Mouse (Mus musculus) Muller cell, postnatal 12 days (primary cell): ENCODE data around the gene Zbtb5.
"Not testable (repeated sequence)": the region's sequence is repeated elsewhere in the genome, so short reads cannot be mapped to it uniquely, and the experiment has no call there.

Experiments
- DNase-seq: peaks from one replicate; pipeline ENCODE4 v3.0.0-alpha.2; 2015; ENCODE audit errors: inconsistent ontology term

Zbtb5 gene

GRCm38 (mm10) chr4:45011581-45012104 lies 569 bp downstream of the Zbtb5 start:
- DNase-seq = peak; percentile 87

GRCm38 (mm10) chr4:45010806-45011415 lies 1.3 kb downstream of the Zbtb5 start:
- DNase-seq = no peak

GRCm38 (mm10) chr4:45005452-45005851 lies 6.8 kb downstream of the Zbtb5 start:
- no peak for DNase-seq

- no peak for DNase-seq
Observed at GRCm38 (mm10) chr4:45000001-45000400, 12.2 kb downstream of the Zbtb5 start.

GRCm38 (mm10) chr4:44998071-44998470 lies 14.1 kb downstream of the Zbtb5 start:
- DNase-seq = peak; percentile 47

- no peak for DNase-seq
Observed at GRCm38 (mm10) chr4:44994776-44995175, 17.4 kb downstream of the Zbtb5 start.

- no peak for DNase-seq
Observed at GRCm38 (mm10) chr4:44993847-44994246, 18.4 kb downstream of the Zbtb5 start.

GRCm38 (mm10) chr4:44993179-44993578 lies 19.0 kb downstream of the Zbtb5 start:
- DNase-seq = not testable (repeated sequence)

- not testable (repeated sequence) for DNase-seq
Observed at GRCm38 (mm10) chr4:44992330-44992729, 19.9 kb downstream of the Zbtb5 start.

GRCm38 (mm10) chr4:44990560-44990959 lies 21.7 kb downstream of the Zbtb5 start:
- no peak for DNase-seq

GRCm38 (mm10) chr4:44983131-44983740 lies 29.0 kb downstream of the Zbtb5 start:
- no peak for DNase-seq

- DNase-seq = no peak
Observed at GRCm38 (mm10) chr4:44982440-44983130, 29.6 kb downstream of the Zbtb5 start.

GRCm38 (mm10) chr4:44981974-44982287 lies 30.3 kb downstream of the Zbtb5 start:
- peak; percentile 7 for DNase-seq

GRCm38 (mm10) chr4:44981280-44981973 lies 30.8 kb downstream of the Zbtb5 start, which contains the start of gene Grhpr:
TSS of gene Grhpr (plus strand) at chr4:44981395.
- peak; percentile 91 for DNase-seq

GRCm38 (mm10) chr4:44979794-44980338 lies 32.3 kb downstream of the Zbtb5 start:
- DNase-seq = no peak

- no peak for DNase-seq
Observed at GRCm38 (mm10) chr4:44978175-44978574, 34.0 kb downstream of the Zbtb5 start.

- DNase-seq = no peak
Observed at GRCm38 (mm10) chr4:44976921-44977710, 35.1 kb downstream of the Zbtb5 start.

- DNase-seq = no peak
Observed at GRCm38 (mm10) chr4:44976026-44976615, 36.1 kb downstream of the Zbtb5 start.

GRCm38 (mm10) chr4:44974331-44974730 lies 37.9 kb downstream of the Zbtb5 start:
- no peak for DNase-seq

GRCm38 (mm10) chr4:44973871-44974270 lies 38.3 kb downstream of the Zbtb5 start:
- no peak for DNase-seq

- peak; percentile 89 for DNase-seq
Observed at GRCm38 (mm10) chr4:44973450-44973849, 38.8 kb downstream of the Zbtb5 start.
